Mouse (Mus musculus) spleen, adult 2 months (tissue): ENCODE data around the gene Edem1. TPM values are rescaled to one million over a fixed set of nuclear protein-coding genes. Genes with fewer than 3 reads are reported as not detected.

ENCODE experiments used
- DNase-seq, 2 experiments: peaks; one replicate each; pipeline versions ENCODE4 v3.0.0 to v3.0.0-alpha.2; 2012 to 2021; ENCODE audit warnings: low spot score in 2 of 2, low read depth in 1 of 2
- H3K27ac ChIP-seq: fragments of 200-500 bp; 2 replicates; pipeline ENCODE4 v1.5.1; 2012; ENCODE audit warnings: low read length, inconsistent platforms; ENCODE audit not compliant: insufficient read depth
- H3K27me3 ChIP-seq: fragments of 200-500 bp; 2 replicates; pipeline ENCODE4 v1.6.1; 2012; ENCODE audit warnings: mild to moderate bottlenecking, moderate library complexity, low read length, inconsistent platforms; ENCODE audit not compliant: control insufficient read depth, insufficient read depth
- H3K36me3 ChIP-seq: fragments of 200-500 bp; 2 replicates; pipeline ENCODE4 v1.6.1; 2012; ENCODE audit warnings: mild to moderate bottlenecking, low read length, inconsistent platforms; ENCODE audit not compliant: control insufficient read depth, insufficient read depth
- H3K4me1 ChIP-seq: fragments of 200-500 bp; 2 replicates; pipeline ENCODE4 v1.6.1; 2011; ENCODE audit warnings: inconsistent platforms; ENCODE audit not compliant: control insufficient read depth, insufficient read depth, insufficient read length
- H3K4me3 ChIP-seq: fragments of 200-500 bp; 2 replicates; pipeline ENCODE4 v1.5.1; 2011; ENCODE audit warnings: mild to moderate bottlenecking, inconsistent platforms; ENCODE audit not compliant: insufficient read depth, insufficient read length; ENCODE audit errors: extremely low read depth
- CTCF ChIP-seq: fragments of 200-500 bp; IDR thresholded peaks from 2 replicates; pipeline ENCODE4 v1.5.1; 2011; ENCODE audit warnings: mild to moderate bottlenecking, inconsistent platforms; ENCODE audit not compliant: insufficient read depth, insufficient read length, insufficient replicate concordance; ENCODE audit errors: extremely low read depth
- POLR2A ChIP-seq: fragments of 200-500 bp; IDR thresholded peaks from 2 replicates; pipeline ENCODE4 v1.6.1; 2011; ENCODE audit warnings: low read depth, low read length, inconsistent platforms
- WGBS: fragments of 180-500 bp; shearing (Covaris S2); methylation state at CpG from one replicate; pipeline ENCODE4 v1.1.7; 2018; 5-methylcytosine and 5-hydroxymethylcytosine counted together
- polyA plus RNA-seq: library from polyadenylated mRNA; depleted of rRNA; stranded (reverse); fragments of >200 nt; gene quantifications from 2 replicates; pipeline ENCODE4 v1.2.3, GENCODE M21; 2012; rRNA removed

The Edem1 gene
- polyA plus RNA-seq, 1 experiment: 24.7 TPM

DNA sequence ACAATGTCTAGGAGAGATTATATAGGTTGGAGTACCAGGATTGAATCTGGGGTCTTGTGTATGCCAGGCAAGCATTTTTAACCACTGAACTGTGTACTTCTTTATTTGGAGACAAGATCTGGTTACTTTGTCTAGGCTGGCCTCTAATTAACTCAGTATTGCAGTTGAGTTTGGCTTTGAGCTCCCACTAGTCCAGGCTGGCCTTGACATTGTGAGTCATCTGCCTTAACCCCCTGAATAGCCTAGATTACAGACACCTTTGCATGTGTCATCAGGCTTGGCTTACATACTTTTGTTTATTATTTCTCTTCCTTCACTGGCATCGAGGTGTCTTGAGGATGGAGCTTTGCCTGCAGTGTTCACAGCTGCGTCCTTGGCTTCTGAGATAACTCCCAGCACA is 70.8 kb downstream of the Edem1 start:
- no peak overlapping the region for H3K4me3 ChIP-seq
- H3K27ac ChIP-seq: no peak overlapping the region
- 75% methylated on average over 2 of the region's 2 CpGs for WGBS
- no peak for DNase-seq
- no peaks in the 10 kb centered on the region for H3K36me3 ChIP-seq
- H3K4me1 ChIP-seq: peaks cover 4% of the 10 kb centered on the region; the same call in 1 of the 2 replicates
- H3K27me3 ChIP-seq: no peaks in the 10 kb centered on the region
- TF ChIP-seq POLR2A (no peak), CTCF (no peak)

- peaks cover 4% of the 10 kb centered on the region; the same call in 1 of the 2 replicates for H3K4me1 ChIP-seq
- no peak for DNase-seq
- H3K36me3 ChIP-seq: no peaks in the 10 kb centered on the region
- no peaks in the 10 kb centered on the region for H3K27me3 ChIP-seq
- H3K27ac ChIP-seq: no peak overlapping the region
- no peak overlapping the region for H3K4me3 ChIP-seq
- TF ChIP-seq CTCF (no peak), POLR2A (no peak)
These were observed 73.7 kb downstream of the Edem1 start for GRCm38 (mm10) chr6:108902124-108902523.

DNA sequence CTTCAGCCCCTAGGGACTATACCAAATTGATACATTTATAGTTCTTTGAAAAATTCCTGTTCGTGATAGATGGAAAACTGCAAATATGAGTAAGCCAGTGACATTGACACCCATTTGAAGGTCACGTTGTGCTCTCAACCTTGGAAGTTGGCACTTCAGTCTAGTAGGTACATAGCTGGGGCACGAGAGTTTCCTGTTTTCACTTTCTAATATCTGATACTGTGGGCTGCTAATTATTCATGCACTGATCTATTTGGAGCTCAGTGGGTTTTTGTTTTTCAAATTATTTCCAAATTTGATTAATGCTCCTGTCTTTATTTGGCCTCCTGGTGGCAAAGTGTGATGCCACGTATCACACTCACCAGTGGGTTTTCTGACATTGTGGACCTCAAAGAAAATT is 74.8 kb downstream of the Edem1 start:
- 57% methylated on average over 4 of the region's 4 CpGs for WGBS
- no peak for DNase-seq

GRCm38 (mm10) chr6:108906539-108906938 is 78.1 kb downstream of the Edem1 start:
- 4% methylated on average over 1 of the region's 1 CpGs for WGBS
- TF ChIP-seq POLR2A (no peak), CTCF (no peak)
- peaks cover 4% of the 10 kb centered on the region; the same call in 1 of the 2 replicates for H3K4me1 ChIP-seq

More for the DNA sequence above, 74.8 kb downstream of the Edem1 start:
- H3K27me3 ChIP-seq: no peaks in the 10 kb centered on the region
- H3K27ac ChIP-seq: no peak overlapping the region
- no peak overlapping the region for H3K4me3 ChIP-seq
- no peak for TF ChIP-seq CTCF
- no peak for TF ChIP-seq POLR2A
- no peaks in the 10 kb centered on the region for H3K36me3 ChIP-seq
- H3K4me1 ChIP-seq: peaks cover 4% of the 10 kb centered on the region; the same call in 1 of the 2 replicates

More at GRCm38 (mm10) chr6:108906539-108906938, 78.1 kb downstream of the Edem1 start:
- no peak overlapping the region for H3K27ac ChIP-seq
- H3K36me3 ChIP-seq: no peaks in the 10 kb centered on the region
- H3K27me3 ChIP-seq: no peaks in the 10 kb centered on the region
- no peak overlapping the region for H3K4me3 ChIP-seq
- peak in 1 of 2 experiments; percentile 20 for DNase-seq

Other genes with a start within 250 kb of the Edem1 start
- 8.1 and 10.2 TPM in 2 replicates for gene Bhlhe40, start 168.0 kb upstream of the Edem1 start, polyA plus RNA-seq
- 7.0 and 9.2 TPM in 2 replicates for gene Arl8b, start 45.5 kb upstream of the Edem1 start, polyA plus RNA-seq